Mouse (Mus musculus) mouse embryonic stem cell (cell line): ENCODE data around the gene Palld.

ENCODE experiments used
- in situ Hi-C, 2 experiments: fragments of 300-500 bp; cut with MboI; formaldehyde crosslinking; loops; 1 replicate in 1 of 2; 3 replicates in 1 of 2; pipeline ENCODE4 v1.14.3; 2019 to 2020; ENCODE audit warnings: low sequenced_read_pairs in 2 of 2, low pct_unique_long_range_greater_than_20kb in 1 of 2, mixed read lengths in 1 of 2; ENCODE audit not compliant: unreplicated experiment in 1 of 2

The Palld gene

DNA sequence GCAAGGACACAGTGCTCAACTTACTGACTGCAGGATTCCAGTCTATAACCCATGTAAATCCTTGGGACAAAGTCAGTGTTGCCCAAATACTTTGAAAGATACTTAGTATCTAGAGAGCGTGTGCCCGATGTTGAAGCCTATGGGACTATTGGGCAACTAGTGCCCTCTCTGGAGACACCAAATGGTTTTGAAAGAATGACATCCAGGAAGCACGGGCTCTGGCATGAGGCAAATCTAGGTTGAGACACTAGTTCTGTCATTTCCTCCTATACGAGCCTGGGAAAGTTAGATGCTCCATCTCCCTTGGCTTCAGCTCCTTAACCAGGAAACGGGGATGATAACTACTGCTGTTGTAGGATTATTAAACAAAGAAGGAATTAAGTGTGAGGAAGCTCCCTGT lies 155.4 kb downstream of the Palld start:
- in situ Hi-C loops, result no loop called here

GRCm38 (mm10) chr8:61745181-61745980 lies 157.1 kb downstream of the Palld start:
- in situ Hi-C loops, result no loop called here

DNA sequence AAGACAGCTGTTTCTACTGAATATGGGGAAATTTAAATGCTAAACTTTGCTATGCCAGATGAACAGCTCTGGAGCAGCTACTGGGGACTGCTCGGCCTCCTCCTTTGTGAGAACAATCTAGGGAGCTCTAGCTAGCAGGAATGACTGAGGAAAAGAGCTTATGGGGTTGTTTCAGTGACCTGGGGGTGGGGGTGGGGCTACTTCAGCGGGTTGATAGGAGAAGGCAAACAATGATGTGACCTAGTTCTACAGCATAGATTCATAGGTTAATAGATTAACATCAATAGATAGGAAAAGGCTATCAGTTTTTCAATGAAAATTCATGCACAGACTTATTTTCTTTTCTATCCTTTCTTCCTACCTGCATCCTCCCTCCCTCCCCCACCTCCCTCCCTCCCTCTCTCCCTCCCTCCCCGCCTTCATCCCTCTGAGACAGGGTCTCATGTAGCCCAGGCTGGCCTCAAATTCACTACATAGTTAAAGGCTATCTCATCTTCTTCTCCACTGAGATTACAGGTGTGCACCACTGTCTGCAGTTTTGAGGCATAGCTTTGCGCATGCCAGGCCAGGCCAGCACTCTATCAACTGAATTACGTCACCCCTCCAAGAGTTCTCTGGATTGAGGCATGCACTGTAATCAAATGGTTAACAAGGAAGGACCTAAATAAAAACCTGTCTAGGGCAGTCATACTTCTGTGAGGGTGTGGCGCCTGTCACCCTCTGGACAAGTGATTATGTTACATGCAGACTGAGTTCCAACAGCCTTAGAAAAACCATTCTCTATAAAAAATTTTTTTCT lies 158.5 kb downstream of the Palld start:
- in situ Hi-C loops, result no loop called here

DNA sequence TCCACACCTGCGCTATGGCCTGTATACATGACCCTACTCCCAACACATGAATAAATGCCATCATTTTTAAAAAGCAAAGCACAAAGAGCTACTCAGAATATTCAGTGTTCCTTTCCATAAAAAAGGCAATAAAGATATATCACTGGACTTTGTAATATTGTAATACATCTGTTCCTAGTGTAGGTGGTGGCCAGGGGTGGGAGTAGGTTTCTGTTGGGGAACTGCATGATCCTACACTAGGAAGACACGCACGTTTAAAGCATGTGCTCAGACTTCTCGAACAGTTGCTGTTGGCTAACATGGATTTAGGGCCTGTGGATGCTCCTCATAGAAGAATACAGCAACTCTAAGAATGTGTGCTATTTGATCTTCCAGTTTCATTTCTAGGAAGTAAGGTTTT lies 165.0 kb downstream of the Palld start:
- in situ Hi-C loops, result no loop called here

DNA sequence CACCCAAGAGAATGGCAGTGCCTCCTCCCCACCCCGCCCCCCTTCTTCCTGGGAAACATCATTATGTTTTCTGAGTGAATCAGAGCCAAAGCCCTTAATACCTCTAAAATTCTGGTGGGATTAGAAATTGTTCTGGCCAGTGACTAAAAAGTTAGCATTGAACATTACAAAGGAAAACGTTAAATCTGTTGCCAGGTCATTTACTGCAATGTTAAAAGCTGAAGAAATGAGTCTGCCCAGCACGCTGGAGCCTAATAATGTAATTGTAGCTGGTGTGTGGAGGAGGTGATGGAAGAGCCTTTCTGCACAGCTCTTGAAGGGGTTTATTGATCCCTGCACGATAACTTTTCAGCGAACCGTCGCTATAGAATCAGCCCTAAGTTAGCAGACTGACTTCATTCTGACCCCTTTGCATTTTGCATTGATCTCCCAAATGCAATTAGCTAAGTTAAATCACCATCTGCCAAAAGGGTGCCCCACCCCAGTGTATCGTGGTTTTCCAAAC lies 165.7 kb downstream of the Palld start:
- in situ Hi-C loops, result no loop called here

DNA sequence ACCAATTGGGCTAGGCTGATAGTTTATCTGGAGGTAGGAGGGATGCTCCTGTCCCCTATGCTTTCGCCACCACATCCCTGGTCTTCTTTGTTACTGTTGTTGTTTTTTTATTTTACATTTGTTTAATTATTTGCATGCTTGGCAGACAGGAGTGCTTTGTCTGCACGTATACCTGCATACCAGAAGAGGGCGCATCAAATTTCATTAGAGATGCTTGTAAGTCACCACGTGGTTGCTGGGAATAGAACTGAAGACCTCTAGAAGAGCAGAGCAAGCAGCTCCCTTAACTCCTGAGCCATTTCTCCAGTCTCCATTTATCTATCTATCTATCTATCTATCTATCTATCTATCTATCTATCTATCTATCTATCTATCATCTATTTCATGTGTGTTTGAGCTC lies 166.4 kb downstream of the Palld start:
- in situ Hi-C loops, result no loop called here

DNA sequence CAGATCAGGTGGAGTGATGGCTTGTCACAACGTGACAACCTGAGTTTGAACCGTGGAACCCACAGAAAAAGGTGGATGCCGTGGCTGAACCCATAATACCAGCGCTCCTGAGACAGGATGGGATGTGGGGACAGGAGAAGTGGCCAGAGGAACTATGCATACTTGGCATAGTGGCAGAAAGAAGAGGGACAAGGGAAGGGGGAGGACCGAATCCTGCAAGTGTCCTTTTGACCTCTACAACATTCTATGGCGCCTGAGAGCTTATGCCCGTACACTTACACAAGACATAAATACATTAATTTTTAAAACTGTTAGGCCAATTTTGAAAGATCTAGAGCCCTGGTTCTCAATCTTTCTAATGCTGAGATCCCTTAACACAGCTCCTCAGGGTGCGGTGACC lies 168.3 kb downstream of the Palld start:
- in situ Hi-C loops, result no loop called here

DNA sequence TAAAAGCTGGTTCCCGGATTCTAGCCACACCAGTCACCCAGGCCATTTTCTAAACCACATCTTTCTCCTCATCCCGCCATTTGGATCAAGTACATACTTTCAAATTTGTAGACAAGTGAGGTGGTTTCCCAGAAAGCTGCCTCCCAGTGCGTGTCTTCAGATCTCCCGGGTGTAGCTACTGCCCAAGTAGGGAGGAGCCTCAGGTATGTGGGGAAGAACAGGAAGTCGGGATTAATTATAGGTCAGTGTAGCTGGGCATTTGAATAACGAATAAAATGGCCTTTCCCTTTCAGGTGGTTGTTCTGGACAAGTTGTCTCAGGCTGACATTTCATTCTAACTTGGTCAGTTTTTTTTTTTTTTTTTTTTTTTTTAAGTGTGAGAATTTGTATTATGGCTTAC lies 170.3 kb downstream of the Palld start:
- in situ Hi-C loops, result no loop called here

GRCm38 (mm10) chr8:61731306-61732088 lies 171.0 kb downstream of the Palld start:
- in situ Hi-C loops, result no loop called here

- in situ Hi-C loops, result no loop called here
Measured at GRCm38 (mm10) chr8:61730669-61731068, 171.8 kb downstream of the Palld start.

GRCm38 (mm10) chr8:61725306-61726017 lies 177.0 kb downstream of the Palld start:
- in situ Hi-C loops, result no loop called here

GRCm38 (mm10) chr8:61722226-61722625 lies 180.3 kb downstream of the Palld start:
- in situ Hi-C loops, result loop anchor here in 1 of 2 experiments (25.0 kb wide), 1 partner anchor 340 kb away; no protein-coding TSS in a partner anchor

DNA sequence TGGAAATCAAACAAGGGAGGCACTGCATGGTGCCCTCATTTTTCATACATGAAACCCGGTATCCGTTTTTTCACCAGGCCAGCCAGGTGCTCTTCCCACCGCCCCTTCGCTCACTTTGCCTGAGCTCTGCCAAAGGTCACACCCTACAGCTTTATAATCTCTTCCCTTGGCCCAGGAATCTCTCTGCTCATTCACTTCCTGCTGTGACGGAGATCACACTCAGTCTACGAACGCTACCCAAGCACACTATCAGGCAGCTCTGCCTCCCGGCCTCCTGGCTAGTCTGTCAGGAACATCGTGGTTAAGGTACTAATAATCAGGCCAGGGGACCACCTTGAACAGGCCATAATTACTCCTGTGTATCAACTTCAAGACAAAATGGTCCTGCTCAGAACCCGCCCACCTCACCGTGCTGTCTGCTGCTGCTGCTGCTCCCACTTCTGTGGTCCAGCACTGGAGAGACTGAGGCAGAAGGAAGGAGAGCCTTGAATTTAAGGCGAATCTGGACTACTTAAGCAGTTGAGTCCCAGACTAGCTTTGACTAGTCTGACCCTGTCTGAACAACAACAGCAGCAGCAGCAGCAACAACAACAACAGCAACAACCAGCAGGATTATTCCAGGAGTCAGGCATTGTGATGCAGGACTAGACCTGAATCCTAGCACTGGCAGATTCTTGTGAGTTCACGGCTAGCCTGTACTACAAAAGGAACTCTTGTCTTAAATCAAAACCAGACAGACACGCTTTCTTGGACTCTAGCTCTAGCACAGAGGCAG lies 187.0 kb downstream of the Palld start:
- in situ Hi-C loops, result loop anchor here in 1 of 2 experiments (25.0 kb wide), 1 partner anchor 347 kb away; no protein-coding TSS in a partner anchor

- in situ Hi-C loops, result loop anchor here in 1 of 2 experiments (25.0 kb wide), 1 partner anchor 348 kb away; no protein-coding TSS in a partner anchor
Measured at GRCm38 (mm10) chr8:61714293-61714831, 188.1 kb downstream of the Palld start.

DNA sequence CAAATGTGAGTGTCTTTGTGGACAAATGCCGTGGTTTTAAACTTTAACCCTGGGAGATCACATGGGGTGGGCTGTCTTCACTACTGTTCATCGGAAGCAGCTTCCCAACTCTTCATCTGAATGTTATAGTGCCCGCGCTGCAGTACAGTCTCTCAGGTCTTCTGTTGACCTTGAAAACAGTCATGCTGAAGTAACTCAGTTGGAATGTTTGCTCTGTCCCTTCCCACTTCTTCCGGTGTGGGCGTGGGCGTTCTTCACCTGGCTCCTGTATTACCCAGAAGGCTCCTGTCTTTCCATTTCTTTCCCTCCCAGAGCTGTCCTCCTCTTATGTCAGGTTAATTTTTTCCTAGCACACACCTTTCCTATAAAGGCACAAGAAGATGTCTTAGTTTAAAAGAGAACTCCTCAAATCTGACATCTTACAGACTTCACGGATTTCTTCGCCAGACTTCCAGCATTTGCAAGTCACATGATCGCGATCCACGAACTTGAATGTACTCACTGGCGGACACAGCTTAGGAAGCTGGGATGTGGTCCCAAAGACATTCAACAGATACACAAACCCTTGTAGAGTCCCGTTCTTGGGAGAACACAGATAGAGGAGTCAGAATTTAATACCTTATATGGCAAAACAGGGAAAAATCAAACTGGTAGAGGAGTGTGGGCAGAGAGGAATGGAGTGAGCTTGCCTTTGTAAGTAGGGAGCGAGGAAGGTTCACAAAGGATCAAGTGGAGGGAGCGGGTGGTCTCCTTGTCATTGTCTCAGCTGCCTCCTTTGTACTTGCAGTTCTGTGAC lies 189.1 kb downstream of the Palld start:
- in situ Hi-C loops, result loop anchor here in 1 of 2 experiments (25.0 kb wide), 1 partner anchor 349 kb away; no protein-coding TSS in a partner anchor

- in situ Hi-C loops, result loop anchor here in 1 of 2 experiments (25.0 kb wide), 1 partner anchor 350 kb away; no protein-coding TSS in a partner anchor
Measured at GRCm38 (mm10) chr8:61712426-61712825, 190.1 kb downstream of the Palld start.
